Mouse (Mus musculus) embryonic fibroblast, embryonic 13.5 days (primary cell): ENCODE data around the gene Trim17. TPM values are rescaled to one million over a fixed set of nuclear protein-coding genes. Genes with fewer than 3 reads are reported as not detected.

Source experiments
- H3K27ac ChIP-seq: 2 replicates; pipeline ENCODE4 v1.5.1; 2012; ENCODE audit warnings: low read length, control low read depth, inconsistent platforms; ENCODE audit not compliant: insufficient read depth
- H3K4me1 ChIP-seq: 2 replicates; pipeline ENCODE4 v1.6.1; 2011; ENCODE audit warnings: low read length; ENCODE audit not compliant: control insufficient read depth, insufficient read depth
- H3K4me3 ChIP-seq: 2 replicates; pipeline ENCODE4 v1.5.1; 2011; ENCODE audit warnings: mild to moderate bottlenecking, control low read depth, low read length; ENCODE audit not compliant: insufficient read depth
- CTCF ChIP-seq: IDR thresholded peaks from 2 replicates; pipeline ENCODE4 v1.5.1; 2011; ENCODE audit warnings: mild to moderate bottlenecking, control low read depth, low read length, moderate library complexity, borderline replicate concordance; ENCODE audit not compliant: insufficient read depth
- POLR2A ChIP-seq: IDR thresholded peaks from 2 replicates; pipeline ENCODE4 v1.6.1; 2011; ENCODE audit warnings: low read depth, mild to moderate bottlenecking, control low read depth, low read length, moderate library complexity
- polyA plus RNA-seq: library from polyadenylated mRNA; stranded (reverse); fragments of >200 nt; gene quantifications from 2 replicates; pipeline ENCODE4 v1.2.4, GENCODE M21; 2011; ENCODE audit warnings: low read depth; ENCODE audit not compliant: missing spikeins, insufficient read length

Gene Trim17
- polyA plus RNA-seq, 1 experiment = not detected

- no peak for TF ChIP-seq CTCF
- no peak for TF ChIP-seq POLR2A
- H3K27ac ChIP-seq = no peak overlapping the region
- no peak overlapping the region for H3K4me3 ChIP-seq
- peaks cover 11% of the 10 kb centered on the region; the same call in 1 of the 2 replicates for H3K4me1 ChIP-seq
Observed at GRCm38 (mm10) chr11:58985299-58985917, 30.9 kb downstream of the Trim17 start.

GRCm38 (mm10) chr11:58989166-58989565, 34.7 kb downstream of the Trim17 start:
- Histone ChIP-seq H3K4me3 (no peak overlapping the region), H3K27ac (no peak overlapping the region), H3K4me1 (peaks cover 4% of the 10 kb centered on the region; the same call in 1 of the 2 replicates)
- no peak for TF ChIP-seq CTCF
- no peak for TF ChIP-seq POLR2A

GRCm38 (mm10) chr11:58990141-58990540, 35.7 kb downstream of the Trim17 start:
- no peak overlapping the region for H3K27ac ChIP-seq
- TF ChIP-seq CTCF = no peak
- TF ChIP-seq POLR2A = no peak
- H3K4me1 ChIP-seq = peaks cover 4% of the 10 kb centered on the region; the same call in 1 of the 2 replicates
- no peak overlapping the region for H3K4me3 ChIP-seq

GRCm38 (mm10) chr11:58990794-58991193, 36.3 kb downstream of the Trim17 start:
- TF ChIP-seq CTCF (no peak), POLR2A (no peak)
- H3K4me1 ChIP-seq = no peaks in the 10 kb centered on the region
- no peak overlapping the region for H3K27ac ChIP-seq
- H3K4me3 ChIP-seq = no peak overlapping the region

DNA sequence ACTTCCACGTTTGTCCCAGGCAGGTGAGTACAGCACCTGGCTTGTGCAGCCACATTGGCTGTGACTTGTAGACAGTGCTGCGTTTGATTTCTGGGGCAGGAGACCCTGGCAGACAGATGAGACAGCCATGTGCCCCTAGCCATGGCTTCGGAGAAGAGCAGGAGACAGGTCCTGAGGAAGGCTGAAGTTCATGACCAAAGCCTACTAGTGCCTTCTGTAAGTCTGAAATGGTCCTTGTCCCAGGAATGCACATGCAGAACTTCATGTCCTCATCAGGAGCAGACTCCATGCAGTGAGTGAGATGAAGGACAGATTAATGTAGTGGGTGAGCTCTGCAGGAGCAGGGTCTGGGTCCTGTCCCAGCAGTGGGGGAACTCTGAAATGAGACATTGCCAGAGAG, 37.4 kb downstream of the Trim17 start:
- H3K4me3 ChIP-seq = no peak overlapping the region
- no peak overlapping the region for H3K27ac ChIP-seq
- TF ChIP-seq CTCF (no peak), POLR2A (no peak)
- H3K4me1 ChIP-seq = no peaks in the 10 kb centered on the region

GRCm38 (mm10) chr11:58993091-58993670, 38.7 kb downstream of the Trim17 start:
- TF ChIP-seq POLR2A (0 out of 2 replicates have a peak, but pooled peaks have one; percentile 10), CTCF (no peak)
- H3K4me3 ChIP-seq = no peak overlapping the region
- H3K27ac ChIP-seq = no peak overlapping the region

GRCm38 (mm10) chr11:58994337-58994826, 39.9 kb downstream of the Trim17 start:
- no peak overlapping the region for H3K27ac ChIP-seq
- no peaks in the 10 kb centered on the region for H3K4me1 ChIP-seq
- H3K4me3 ChIP-seq = peak overlapping the region; percentile 22; the same call in 1 of the 2 replicates
- TF ChIP-seq CTCF (no peak), POLR2A (no peak)

More at GRCm38 (mm10) chr11:58993091-58993670, 38.7 kb downstream of the Trim17 start:
- no peaks in the 10 kb centered on the region for H3K4me1 ChIP-seq

GRCm38 (mm10) chr11:58995061-58995806, 40.7 kb downstream of the Trim17 start:
- no peak for TF ChIP-seq CTCF
- TF ChIP-seq POLR2A = no peak
- no peak overlapping the region for H3K4me3 ChIP-seq
- no peaks in the 10 kb centered on the region for H3K4me1 ChIP-seq
- H3K27ac ChIP-seq = no peak overlapping the region

DNA sequence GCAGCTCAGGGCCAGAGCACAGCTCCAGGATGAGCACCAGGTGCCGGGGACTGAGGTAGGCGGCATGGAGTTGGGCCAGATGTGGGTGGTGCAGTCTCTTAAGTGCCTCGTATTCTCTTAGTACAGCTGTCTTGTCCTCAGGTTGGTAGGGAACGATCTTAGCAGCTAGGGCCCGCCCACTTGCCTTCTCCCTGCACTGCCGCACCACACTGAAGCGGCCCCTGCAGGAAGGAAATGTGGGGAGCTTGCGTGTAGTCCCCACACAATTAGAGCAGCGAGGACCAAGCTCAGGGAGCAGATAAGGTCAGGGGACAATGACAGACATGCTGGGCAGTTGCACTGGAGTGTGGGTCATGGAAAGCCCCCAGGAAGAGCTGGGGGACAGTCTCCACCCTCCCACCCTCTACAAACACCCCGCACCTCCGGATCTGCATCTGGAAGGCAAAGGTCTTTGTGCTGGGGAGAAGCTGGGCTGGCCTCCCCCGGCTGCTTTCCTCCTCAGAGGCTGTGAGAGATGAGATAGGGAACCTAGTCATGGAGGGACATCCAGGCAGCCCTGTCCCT, 41.4 kb downstream of the Trim17 start:
- no peaks in the 10 kb centered on the region for H3K4me1 ChIP-seq
- no peak overlapping the region for H3K4me3 ChIP-seq
- TF ChIP-seq POLR2A = no peak
- TF ChIP-seq CTCF = no peak
- no peak overlapping the region for H3K27ac ChIP-seq
